Mouse (Mus musculus): ENCODE results near the gene Sepsecs. TPM values are rescaled to one million over a fixed set of nuclear protein-coding genes. Genes with fewer than 3 reads are reported as not detected.

Gene Sepsecs
- total RNA-seq, 2 experiments from 2014 or later: 15.5 to 27.7 TPM

DNA sequence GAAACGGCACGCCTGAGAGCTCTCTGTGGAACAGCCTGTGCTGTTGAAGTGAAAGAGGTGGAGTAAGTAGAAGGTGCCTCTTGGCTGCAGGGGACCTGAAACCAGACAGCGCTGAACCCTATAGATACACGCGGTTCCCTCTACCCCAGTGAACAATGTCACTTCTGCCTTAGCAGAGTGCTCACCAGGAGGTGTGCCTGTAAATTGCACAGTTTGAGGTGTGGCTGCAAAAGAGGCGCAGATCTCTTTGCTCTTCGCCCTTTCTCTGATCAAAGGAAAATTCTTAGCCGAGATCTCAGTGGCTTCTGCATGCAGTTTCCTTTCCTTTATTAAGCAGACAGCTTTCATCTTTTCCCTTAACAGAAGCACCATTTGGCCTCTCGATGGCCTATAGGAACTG, 54.1 kb downstream of the Sepsecs start:
- no peak for ATAC-seq (replicated peaks; ENCODE audit: low FRiP score, poor library complexity, severe bottlenecking)

DNA sequence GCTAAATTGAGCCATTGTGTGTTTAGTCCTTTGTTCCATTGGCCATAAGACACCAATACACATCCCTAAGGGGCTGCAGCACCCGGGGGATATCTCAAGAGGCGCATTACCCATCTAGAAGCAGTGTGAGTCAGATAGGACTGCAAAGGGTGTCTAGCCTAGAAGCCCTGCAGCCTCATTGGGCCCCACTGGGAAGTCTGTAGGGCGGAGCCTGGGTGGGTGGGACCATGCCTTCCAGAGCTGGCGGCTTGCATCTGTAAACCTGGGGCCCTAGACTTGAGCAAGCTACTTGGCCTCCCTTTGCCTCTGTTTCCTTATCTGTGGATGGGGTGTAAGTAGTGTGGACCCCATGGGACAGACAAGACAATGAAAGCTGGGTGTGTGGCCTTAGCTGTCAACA, 54.8 kb downstream of the Sepsecs start:
- no peak for ATAC-seq (replicated peaks; ENCODE audit: low FRiP score, poor library complexity, severe bottlenecking)

DNA sequence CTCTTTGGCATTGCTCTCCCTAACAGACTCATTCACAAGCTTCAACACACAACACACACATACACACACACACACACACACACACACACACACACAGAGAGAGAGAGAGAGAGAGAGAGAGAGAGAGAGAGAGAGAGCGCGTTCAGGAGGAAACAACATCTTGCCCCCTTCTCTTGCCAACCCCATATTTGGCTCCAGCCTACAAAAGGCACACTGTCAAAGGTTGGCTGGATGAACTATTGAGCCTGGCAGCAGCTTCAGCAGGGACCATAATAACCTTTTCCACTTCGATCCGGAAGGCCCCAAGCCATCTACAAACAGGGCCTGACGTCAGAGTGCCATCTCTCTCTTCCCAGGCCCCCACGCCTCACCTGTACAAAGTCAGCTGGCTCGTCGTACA, 56.7 kb downstream of the Sepsecs start:
- ATAC-seq (replicated peaks; ENCODE audit: low FRiP score, poor library complexity, severe bottlenecking): no peak

DNA sequence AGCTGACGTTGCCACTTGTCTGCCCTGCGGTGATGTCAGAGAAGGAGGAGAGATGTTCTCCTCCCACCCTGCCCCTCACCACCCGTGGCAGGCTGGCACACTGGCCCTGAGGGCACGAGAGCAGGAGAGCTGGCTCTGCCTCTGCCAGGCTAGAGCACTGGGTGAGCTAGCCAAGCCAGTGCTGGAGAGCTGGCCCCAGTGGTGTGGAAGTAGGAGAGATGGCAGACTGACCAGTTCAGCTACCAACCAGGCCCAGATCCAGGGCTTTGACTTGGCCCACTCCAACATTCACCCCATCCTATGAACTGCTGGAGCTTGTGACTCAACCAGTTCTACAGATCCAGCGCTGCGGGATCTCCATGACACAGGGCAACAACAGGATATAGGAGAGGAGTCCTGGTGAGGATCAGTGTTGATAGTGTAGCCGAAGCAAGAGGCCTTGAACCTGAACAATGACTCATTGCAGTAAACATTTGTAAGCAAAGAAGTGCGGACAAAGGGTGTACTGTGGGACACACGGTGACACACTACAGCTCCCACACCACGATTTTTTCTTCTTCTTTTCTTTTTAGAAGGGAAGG, 58.1 kb downstream of the Sepsecs start:
- ATAC-seq (replicated peaks; ENCODE audit: low FRiP score, poor library complexity, severe bottlenecking): no peak

DNA sequence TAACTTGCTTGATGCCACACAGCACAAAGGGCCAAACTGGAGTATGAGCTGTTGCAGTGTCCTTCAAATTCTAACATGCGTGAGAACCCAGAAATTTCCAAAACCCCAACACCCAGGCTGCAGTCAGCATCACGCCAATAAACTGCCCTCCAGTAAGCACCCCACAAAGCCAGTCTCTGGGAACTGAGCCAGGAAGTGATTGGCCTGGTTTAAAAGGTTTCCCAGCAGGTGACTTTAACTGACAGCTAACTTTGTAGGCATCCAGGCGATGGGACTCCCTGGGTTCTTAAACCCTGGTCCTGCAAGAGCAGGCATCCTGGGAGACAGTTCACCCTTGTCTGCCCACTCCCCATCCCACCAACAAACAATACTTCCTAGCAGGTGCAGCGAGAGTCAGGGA, 59.2 kb downstream of the Sepsecs start:
- no peak for ATAC-seq (replicated peaks; ENCODE audit: low FRiP score, poor library complexity, severe bottlenecking)

DNA sequence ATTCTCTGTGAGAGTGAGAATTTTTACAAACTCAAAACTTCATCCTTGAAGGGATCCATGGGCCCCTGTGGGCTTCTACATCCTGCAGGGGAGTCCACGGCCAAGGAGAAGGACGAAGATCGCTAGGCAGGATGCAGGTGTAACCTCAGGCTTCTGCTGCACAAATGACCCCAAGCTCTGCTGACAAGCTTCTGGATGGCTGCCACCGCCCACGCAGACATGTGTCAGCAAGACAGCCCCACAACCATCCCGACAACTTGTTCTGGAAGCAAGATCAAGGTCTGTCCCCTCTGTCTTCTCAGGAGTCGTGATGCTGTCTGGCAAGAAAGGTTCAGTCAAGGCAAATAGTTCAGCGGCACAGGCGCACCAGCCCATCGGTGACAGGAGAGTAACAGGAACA, 59.8 kb downstream of the Sepsecs start:
- ATAC-seq (replicated peaks; ENCODE audit: low FRiP score, poor library complexity, severe bottlenecking): no peak

DNA sequence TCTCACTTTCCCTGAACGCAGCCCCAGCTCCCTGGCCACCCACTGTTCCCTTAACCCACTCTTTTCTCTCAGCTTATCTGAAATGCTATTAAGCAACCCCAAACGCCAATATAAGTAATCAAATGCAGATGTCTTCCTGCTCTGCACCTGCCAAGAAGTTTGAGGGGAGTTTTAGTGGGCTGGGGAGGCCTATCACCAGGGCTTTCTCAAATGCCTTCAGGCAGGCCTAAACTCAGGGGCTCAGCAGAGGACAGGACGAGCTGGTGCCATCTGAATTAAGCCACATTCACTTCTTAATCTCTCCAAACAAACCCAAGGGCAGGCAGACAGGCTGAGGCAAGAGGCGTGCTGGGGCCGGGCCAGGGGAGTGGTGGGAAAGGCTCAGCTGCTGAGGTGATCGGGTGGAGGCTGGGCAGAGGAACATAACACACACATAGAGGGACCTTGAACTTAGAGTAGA, 64.9 kb downstream of the Sepsecs start:
- ATAC-seq (replicated peaks; ENCODE audit: low FRiP score, poor library complexity, severe bottlenecking): no peak

DNA sequence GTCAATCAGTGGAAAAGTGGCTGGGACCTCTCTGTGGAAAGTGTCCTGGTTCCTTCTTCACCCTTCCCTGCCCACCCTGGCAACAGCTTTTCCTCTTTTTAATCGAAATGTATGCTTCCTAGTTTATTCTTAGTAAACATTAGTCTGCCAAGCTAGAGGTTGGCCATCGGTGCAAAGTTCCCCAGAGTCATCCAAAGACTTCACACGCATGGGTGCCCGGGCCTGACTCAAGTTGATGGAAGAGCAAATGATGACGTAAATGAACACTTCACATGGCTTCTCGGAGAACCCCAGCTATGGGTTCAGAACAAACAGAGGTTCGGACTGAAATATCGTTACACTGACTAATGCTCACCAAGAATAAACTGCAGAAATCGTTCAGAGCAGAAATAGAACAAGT, 78.9 kb downstream of the Sepsecs start:
- ATAC-seq (replicated peaks; ENCODE audit: low FRiP score, poor library complexity, severe bottlenecking): no peak

Other genes with a start within 250 kb of the Sepsecs start
- not detected in 2 replicates for gene Ccdc149, start 198.2 kb downstream of the Sepsecs start, total RNA-seq (2015; ENCODE audit: low replicate concordance)
- 0.64 TPM in 1 of 2 replicates, not detected in the other for gene Ccdc149, start 198.2 kb downstream of the Sepsecs start, total RNA-seq (2017; ENCODE audit: low replicate concordance)
- not detected in 2 replicates for gene Lgi2, start 103.2 kb downstream of the Sepsecs start, total RNA-seq (2015; ENCODE audit: low replicate concordance)
- not detected in 2 replicates for gene Lgi2, start 103.2 kb downstream of the Sepsecs start, total RNA-seq (2017; ENCODE audit: low replicate concordance)
- 68.3 and 81.1 TPM in 2 replicates for gene Pi4k2b, start 71.9 kb upstream of the Sepsecs start, total RNA-seq (2015; ENCODE audit: low replicate concordance)
- gene Pi4k2b, start 71.9 kb upstream of the Sepsecs start, total RNA-seq (2017; ENCODE audit: low replicate concordance): 80.4 and 123 TPM in 2 replicates
- gene Zcchc4, start 105.7 kb upstream of the Sepsecs start, total RNA-seq (2015; ENCODE audit: low replicate concordance): 14.1 and 16.8 TPM in 2 replicates
- 14.8 and 16.0 TPM in 2 replicates for gene Zcchc4, start 105.7 kb upstream of the Sepsecs start, total RNA-seq (2017; ENCODE audit: low replicate concordance)
- 15.5 and 16.2 TPM in 2 replicates for gene Anapc4, start 164.3 kb upstream of the Sepsecs start, total RNA-seq (2015; ENCODE audit: low replicate concordance)
- 22.3 and 55.4 TPM in 2 replicates for gene Anapc4, start 164.3 kb upstream of the Sepsecs start, total RNA-seq (2017; ENCODE audit: low replicate concordance)

All from erythroid progenitor cell, adult 5-6 weeks (primary cell).